Mouse (Mus musculus) forebrain, embryonic 14.5 days (tissue): ENCODE results near the gene Edn3. TPM values are rescaled to one million over a fixed set of nuclear protein-coding genes. Genes with fewer than 3 reads are reported as not detected.

Experiments
- ATAC-seq: fragments of 200-750 bp; cut with Nextera tagmentation; 2 replicates; pipeline ENCODE4 v1.8.0; 2017; ENCODE audit warnings: mild to moderate bottlenecking, moderate library complexity
- DNase-seq: peaks from one replicate; pipeline ENCODE4 v3.0.0-alpha.2; 2015; ENCODE audit warnings: low spot score
- H3K27ac ChIP-seq: fragments of 300-500 bp; sonication (generic); 2 replicates; pipeline ENCODE4 v1.5.1; 2014; ENCODE audit warnings: low read depth, mild to moderate bottlenecking, control low read depth, low read length, moderate library complexity
- H3K27me3 ChIP-seq: fragments of 300-500 bp; sonication (generic); replicated peaks from 2 replicates; pipeline ENCODE4 v1.6.1; 2014; ENCODE audit warnings: low read length, control low read depth, mixed read lengths; ENCODE audit not compliant: control insufficient read depth, insufficient read depth
- H3K36me3 ChIP-seq: fragments of 300-500 bp; sonication (generic); 2 replicates; pipeline ENCODE4 v1.6.1; 2014; ENCODE audit warnings: low read length, control low read depth; ENCODE audit not compliant: control insufficient read depth, insufficient read depth
- H3K4me1 ChIP-seq: fragments of 300-500 bp; sonication (generic); 2 replicates; pipeline ENCODE4 v1.6.1; 2014; ENCODE audit warnings: antibody characterized with exemption, low read length, control low read depth; ENCODE audit not compliant: control insufficient read depth, insufficient read depth
- H3K4me2 ChIP-seq: fragments of 300-500 bp; sonication (generic); 2 replicates; pipeline ENCODE4 v1.6.1; 2014; ENCODE audit warnings: mild to moderate bottlenecking, control low read depth, low read length
- H3K4me3 ChIP-seq: fragments of 300-500 bp; sonication (generic); 2 replicates; pipeline ENCODE4 v1.5.1; 2014; ENCODE audit warnings: low read depth, low read length, control low read depth
- H3K9ac ChIP-seq: fragments of 300-500 bp; sonication (generic); 2 replicates; pipeline ENCODE4 v1.6.1; 2014; ENCODE audit warnings: mild to moderate bottlenecking, low read length, control low read depth, moderate library complexity
- H3K9me3 ChIP-seq: fragments of 300-500 bp; sonication (generic); replicated peaks from 2 replicates; pipeline ENCODE4 v1.6.1; 2016; ENCODE audit warnings: low read length, control low read depth, mixed read lengths; ENCODE audit not compliant: control insufficient read depth
- WGBS: fragments of 180-500 bp; shearing (Covaris S2); extraction: QIAGEN DNeasy Blood & Tissue Kit; methylation state at CpG from one replicate; pipeline ENCODE4 v1.1.7; 2014; 5-methylcytosine and 5-hydroxymethylcytosine counted together
- polyA plus RNA-seq: library from polyadenylated mRNA; unstranded; fragments of >200 nt; fragmentation: Nextera tagmentation; extraction: Ambion mirVana; gene quantifications from 2 replicates; pipeline ENCODE4 v1.2.1, GENCODE M21; 2014

Gene Edn3
- polyA plus RNA-seq, 1 experiment from 2014 or later = 5.6 TPM

DNA sequence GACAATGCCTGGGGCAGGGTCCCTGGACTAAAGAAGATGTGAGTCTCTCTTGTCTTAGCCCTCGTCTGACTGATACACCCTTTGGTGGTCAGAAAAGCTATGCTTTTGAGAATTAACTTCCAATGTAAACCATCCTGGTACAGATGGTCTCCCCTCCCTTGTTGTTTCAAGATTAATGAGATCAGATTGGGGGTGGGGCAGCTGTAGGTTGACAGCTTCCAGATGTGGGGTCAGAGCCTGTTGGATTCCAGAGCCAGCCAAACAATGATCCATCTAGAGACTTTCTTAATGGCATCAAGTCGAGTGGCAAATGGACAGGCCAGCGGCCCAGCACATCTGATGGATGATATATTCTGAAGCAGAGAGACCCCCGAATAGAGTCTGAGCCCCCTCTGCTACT lies 48.9 kb downstream of the Edn3 start:
- H3K27me3 ChIP-seq = no peaks in the 10 kb centered on the region
- no peaks in the 10 kb centered on the region for H3K4me1 ChIP-seq
- H3K9ac ChIP-seq = no peak overlapping the region
- H3K36me3 ChIP-seq = no peaks in the 10 kb centered on the region
- H3K4me2 ChIP-seq = no peak overlapping the region
- WGBS = 82% methylated on average over 4 of the region's 4 CpGs
- no peak overlapping the region for H3K27ac ChIP-seq
- no peak for ATAC-seq
- no peak overlapping the region for H3K4me3 ChIP-seq
- no peaks in the 10 kb centered on the region for H3K9me3 ChIP-seq
- DNase-seq = no peak

DNA sequence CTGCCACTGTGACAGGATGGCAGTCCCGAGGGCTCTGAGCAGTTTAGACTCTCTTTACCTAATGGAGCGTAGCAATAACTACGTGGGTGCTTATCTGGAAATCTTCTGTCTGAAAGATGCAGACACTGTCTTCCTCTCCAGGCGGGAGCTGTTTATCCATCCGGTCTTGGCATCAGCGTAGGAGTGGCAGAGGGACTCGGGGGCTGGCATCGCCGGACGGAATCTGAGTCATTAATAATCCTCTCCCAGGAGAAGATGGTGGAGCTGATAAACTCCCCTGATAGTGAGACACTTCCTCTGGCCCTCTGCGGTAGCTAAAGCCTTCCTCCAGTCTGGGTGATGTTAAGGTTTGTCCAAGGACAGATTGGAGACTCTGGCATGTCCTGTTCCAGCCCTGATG lies 52.9 kb downstream of the Edn3 start:
- H3K4me2 ChIP-seq = no peak overlapping the region
- no peaks in the 10 kb centered on the region for H3K9me3 ChIP-seq
- 90% methylated on average over 11 of the region's 11 CpGs for WGBS
- no peak overlapping the region for H3K27ac ChIP-seq
- ATAC-seq (no peak), DNase-seq (no peak)
- H3K27me3 ChIP-seq = no peaks in the 10 kb centered on the region
- no peak overlapping the region for H3K9ac ChIP-seq
- no peaks in the 10 kb centered on the region for H3K4me1 ChIP-seq
- H3K36me3 ChIP-seq = no peaks in the 10 kb centered on the region
- no peak overlapping the region for H3K4me3 ChIP-seq

DNA sequence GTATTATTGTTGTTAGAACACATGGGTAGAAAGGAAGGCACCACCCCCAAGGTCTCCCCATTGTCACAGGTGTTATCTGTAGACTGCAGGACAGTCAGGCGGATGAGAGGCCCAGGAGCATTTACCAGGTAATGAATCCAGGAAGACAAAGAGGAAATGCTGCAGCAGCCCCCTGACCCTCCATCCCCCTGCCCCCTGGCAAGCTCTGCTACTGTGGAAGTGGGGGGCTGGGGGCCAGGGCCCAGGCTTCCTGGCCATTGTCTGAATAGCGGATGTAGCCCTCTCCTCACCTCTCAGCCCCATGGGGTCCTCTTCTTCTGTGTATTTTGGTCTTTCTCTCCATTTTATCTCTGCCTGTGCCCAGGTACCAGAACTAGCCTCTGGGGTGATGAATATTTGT lies 55.7 kb downstream of the Edn3 start:
- H3K27ac ChIP-seq = no peak overlapping the region
- DNase-seq = no peak
- no peak for ATAC-seq
- H3K9me3 ChIP-seq = no peaks in the 10 kb centered on the region
- H3K4me3 ChIP-seq = no peak overlapping the region
- no peak overlapping the region for H3K4me2 ChIP-seq
- H3K27me3 ChIP-seq = no peaks in the 10 kb centered on the region
- no peaks in the 10 kb centered on the region for H3K36me3 ChIP-seq
- H3K9ac ChIP-seq = no peak overlapping the region
- WGBS = 95% methylated on average over 2 of the region's 2 CpGs
- H3K4me1 ChIP-seq = no peaks in the 10 kb centered on the region

DNA sequence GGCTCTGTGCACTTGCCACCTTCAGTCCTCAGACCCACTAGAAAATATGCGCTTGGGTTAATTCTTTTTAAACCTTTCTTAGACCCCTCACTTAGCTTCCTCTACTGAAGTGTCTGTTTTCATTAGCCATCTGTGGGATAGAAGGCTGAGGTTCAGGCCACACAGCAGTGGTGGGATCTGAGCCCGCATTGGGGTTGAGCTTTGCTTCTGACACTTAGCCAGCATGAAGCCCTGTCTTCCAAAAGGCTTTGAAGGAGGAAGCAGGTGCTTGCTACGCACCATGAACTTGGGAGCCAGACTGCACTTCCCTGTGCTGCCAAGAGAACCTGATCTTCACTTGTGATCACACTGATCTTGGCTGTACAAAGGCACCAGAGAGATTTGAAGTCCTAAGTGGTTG lies 59.9 kb downstream of the Edn3 start:
- DNase-seq = no peak
- Histone ChIP-seq H3K36me3 (no peaks in the 10 kb centered on the region), H3K4me1 (no peaks in the 10 kb centered on the region), H3K9me3 (no peaks in the 10 kb centered on the region), H3K9ac (no peak overlapping the region), H3K27ac (no peak overlapping the region), H3K4me2 (no peak overlapping the region), H3K4me3 (no peak overlapping the region), H3K27me3 (no peaks in the 10 kb centered on the region)
- 87% methylated on average over 3 of the region's 3 CpGs for WGBS
- ATAC-seq = no peak

DNA sequence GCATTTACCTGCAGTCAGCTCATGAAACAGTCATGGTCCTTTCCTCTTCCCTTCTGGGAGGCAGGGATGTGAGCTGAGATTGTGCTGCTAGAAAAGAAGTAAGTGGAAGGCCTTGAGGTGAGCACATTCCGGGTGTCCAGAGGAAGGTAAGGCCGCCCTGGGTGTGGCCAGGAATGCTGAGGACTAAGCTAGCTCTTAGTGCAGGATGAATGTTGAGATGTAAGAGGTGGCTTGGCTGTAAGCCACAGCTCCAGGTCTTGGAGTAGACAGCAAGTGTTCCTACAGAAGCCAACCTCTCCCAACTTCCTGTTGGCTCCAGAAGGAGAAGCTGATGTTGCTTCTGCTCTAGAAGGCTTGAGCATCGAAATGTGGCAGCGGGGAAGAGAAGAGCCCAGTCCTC lies 67.4 kb downstream of the Edn3 start:
- DNase-seq (no peak), ATAC-seq (no peak)
- Histone ChIP-seq H3K4me2 (no peak overlapping the region), H3K27me3 (no peaks in the 10 kb centered on the region), H3K9me3 (no peaks in the 10 kb centered on the region), H3K27ac (no peak overlapping the region), H3K4me1 (no peaks in the 10 kb centered on the region), H3K9ac (no peak overlapping the region), H3K36me3 (no peaks in the 10 kb centered on the region), H3K4me3 (no peak overlapping the region)
- WGBS = 94% methylated on average over 4 of the region's 4 CpGs

DNA sequence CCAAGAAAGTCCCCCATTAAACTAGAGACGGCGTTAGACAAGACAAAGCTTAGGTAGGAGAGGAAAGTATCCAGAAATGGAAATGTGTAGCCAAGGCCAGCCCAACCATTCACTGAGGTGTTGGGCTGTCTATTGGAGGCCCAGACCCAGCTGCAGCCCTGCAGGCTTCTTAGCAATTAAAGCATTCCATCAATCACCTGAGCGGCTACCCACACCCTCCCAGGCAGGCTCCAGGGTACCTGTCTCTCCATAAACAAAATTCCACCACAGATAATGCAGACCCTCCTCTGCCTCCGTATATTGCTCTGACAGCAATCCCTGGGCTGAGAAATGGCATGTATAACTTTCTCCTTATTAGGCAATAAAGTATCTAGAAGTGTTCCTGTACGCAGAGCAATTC lies 73.2 kb downstream of the Edn3 start:
- no peak overlapping the region for H3K4me3 ChIP-seq
- no peak overlapping the region for H3K27ac ChIP-seq
- H3K4me2 ChIP-seq = no peak overlapping the region
- WGBS = 82% methylated on average over 5 of the region's 5 CpGs
- no peak overlapping the region for H3K9ac ChIP-seq
- no peaks in the 10 kb centered on the region for H3K36me3 ChIP-seq
- no peaks in the 10 kb centered on the region for H3K9me3 ChIP-seq
- H3K27me3 ChIP-seq = no peaks in the 10 kb centered on the region
- no peak for DNase-seq
- no peaks in the 10 kb centered on the region for H3K4me1 ChIP-seq
- ATAC-seq = no peak

Other genes with a start within 250 kb of the Edn3 start
- not detected in 2 replicates for gene Zfp831, start 117.1 kb upstream of the Edn3 start, polyA plus RNA-seq
- gene Gm14444, start 249.6 kb downstream of the Edn3 start, polyA plus RNA-seq = not detected in 2 replicates